Mouse (Mus musculus) natural killer cell, adult 2 months (primary cell): ENCODE measurements around the gene Igf2bp3.

Experiments
- DNase-seq, 2 experiments: peaks; one replicate each; pipeline ENCODE4 v3.0.0; 2022; ENCODE audit warnings: low spot score in 2 of 2

The Igf2bp3 gene

DNA sequence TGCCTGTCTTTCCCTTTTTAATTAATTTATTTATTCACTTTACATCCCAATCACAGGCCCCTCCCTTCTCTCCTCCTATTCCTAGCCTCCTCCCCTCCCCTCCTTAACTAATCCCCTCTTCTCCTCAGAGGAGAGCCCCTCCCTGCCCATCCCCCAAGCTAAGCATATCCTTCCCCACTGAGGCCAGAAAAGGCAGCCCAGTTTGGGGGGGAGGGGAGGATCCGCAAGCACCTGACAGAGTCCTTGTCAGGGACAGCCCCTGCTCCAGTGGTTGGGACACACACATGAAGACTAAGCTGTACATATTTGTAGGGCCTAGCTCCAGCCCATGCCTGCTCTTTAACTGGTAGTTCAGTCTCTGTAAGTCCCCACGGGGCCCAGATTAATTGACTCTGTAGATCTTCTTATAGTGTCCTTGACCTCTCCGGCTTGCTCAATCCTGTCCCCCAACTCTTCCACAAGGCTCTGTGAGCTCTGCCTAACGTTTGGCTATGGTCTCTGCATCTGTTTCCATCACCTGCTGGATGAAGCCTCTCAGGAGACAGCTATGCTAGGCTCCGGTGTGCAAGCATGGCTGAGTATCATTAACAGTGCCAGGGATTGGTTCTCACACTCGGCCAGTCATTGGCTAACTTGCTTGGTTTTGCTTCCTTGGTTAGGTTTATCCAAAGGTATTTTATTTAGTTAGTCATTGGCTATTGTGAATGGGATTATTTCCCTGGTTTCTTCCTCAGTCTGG lies 82.2 kb downstream of the Igf2bp3 start:
- DNase-seq = no peak

DNA sequence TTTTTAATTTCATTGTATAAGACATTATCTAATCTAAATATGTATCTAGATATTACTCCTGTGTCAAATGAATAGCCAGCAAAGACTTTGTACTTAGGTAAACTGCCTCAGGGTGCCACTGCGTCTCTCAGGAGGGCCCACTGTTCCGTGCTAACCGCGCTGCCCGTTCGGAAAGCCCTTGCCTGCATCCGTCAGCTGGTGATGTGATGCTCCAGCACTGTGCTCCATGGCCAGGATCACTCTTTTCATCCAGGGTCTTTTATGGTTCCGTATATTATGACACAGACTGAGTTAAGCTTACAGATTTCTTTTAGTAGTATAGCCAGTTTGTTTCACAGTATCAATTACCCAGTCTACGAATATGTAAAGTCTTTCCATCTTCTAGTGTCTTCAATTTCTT lies 82.9 kb downstream of the Igf2bp3 start:
- no peak for DNase-seq

DNA sequence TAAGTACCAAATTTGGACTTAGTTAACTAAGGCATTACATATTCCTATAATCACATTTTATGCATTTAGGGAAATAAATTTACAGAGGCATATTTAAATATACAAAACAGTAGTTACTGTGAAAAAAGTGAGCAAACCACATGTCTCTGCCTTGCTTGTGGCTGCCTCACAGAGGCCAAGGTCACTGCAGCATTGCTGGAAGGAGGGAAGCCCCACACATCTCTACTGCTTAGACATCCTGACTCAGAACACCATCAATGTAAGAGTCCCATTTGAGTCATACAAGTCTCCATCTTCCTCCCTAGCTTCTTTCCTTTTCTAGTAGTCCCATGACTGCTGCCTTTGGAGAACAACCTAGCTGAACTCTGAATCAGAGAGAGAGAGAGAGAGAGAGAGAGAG lies 84.4 kb downstream of the Igf2bp3 start:
- no peak for DNase-seq

DNA sequence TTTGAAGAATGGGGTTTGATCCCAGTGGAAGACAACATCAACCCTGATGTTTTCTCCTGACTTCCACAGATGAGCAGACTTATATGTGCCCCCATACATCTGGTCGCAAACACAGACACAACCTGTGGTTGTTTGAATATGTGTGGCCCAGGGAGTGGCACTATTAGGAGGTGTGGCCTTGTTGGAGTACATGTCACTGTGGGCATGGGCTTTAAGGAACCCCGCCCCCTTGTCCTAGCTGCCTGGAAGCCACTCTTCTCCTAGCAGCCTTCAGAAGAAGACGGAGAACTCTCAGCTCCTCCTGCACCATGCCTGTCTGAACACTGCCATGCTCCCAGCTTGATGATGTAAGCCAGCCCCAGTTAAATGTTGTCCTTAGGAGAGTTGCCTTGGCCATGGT lies 94.4 kb downstream of the Igf2bp3 start:
- no peak for DNase-seq

DNA sequence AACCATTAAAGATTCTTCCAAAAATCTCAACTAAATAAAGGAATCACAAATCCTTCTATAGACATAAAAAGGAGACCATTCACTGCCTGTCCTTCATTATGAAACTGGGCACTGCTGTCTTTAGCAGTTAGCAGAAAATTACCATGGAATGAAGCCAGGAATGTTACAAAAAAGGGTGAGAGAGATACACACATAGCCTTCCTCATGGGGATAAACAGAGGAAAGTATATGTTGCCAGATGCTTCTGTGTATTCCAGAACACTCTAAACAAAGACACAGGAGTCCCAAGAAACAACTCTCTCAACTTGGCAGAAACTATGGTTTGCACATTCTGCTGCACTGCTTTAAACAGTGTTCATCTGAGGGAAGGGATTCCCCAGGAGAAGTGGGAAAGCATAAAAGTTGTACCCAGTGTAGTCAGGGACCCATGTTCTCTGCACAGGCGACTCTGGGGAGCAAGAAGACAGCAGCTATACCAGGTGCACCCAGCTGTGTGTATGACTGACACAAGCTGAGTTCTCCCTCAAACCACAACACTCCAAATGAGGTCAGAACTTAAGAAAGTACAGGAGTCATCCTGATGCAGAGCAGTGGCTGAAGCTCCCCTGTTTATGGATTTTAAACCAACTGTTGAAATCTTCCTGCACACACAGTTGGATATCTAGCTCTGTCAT lies 95.2 kb downstream of the Igf2bp3 start:
- no peak for DNase-seq

DNA sequence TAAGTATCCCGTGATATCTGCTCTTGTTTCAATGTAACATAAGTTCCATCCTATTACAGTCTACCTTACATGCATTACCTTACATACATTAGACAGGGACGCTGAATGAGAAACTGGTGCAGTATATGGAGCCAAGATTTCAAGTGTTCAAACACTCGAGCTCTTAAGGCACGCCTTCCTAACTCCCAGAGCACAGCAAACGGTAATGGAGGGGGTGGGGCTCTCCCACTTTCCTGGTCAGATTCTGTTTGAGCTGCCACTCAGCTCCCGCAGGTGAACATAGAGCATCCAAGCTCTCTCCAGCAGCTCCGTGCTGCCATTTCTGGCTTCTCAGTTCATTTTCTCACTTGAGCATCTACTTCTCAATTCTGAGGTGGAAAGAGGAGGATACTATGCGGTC lies 96.3 kb downstream of the Igf2bp3 start:
- no peak for DNase-seq

DNA sequence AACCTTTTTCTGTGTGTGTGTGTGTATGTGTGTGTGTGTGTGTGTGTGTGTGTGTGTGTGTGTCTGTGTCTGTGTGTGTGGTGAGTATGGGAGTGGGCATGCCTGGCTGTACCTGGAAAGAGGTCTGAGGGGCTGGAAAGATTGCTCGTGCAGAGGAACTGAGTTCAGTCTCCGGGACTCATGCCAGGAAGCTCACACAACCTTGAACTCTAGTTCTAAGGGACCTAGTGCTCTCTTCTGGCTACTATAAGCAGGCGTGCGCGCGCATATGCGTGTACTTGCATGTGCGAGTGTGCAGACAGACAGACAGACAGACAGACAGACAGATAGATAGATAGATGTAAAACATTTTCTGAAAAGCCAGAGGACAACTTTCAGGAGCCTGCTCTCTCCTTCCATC lies 98.5 kb downstream of the Igf2bp3 start:
- DNase-seq = no peak

DNA sequence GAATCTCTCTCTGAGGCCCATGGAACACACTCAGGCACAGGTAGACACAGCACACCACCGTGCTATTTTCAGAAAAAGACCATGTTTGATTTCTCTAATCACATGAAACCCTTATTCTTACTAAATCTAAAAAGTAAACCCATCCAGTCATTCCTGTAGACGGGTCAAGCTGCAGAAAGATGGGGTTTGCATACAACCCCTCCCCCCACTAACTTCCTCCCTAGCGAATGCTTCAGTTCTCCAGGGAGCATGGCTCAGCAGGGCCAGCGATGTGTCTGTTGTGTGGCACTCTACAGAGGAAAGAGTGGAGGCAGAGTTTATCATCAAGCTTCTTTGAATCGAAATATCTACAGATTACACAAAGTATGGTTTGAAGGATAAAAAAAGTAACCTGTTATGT lies 99.2 kb downstream of the Igf2bp3 start:
- DNase-seq = no peak

DNA sequence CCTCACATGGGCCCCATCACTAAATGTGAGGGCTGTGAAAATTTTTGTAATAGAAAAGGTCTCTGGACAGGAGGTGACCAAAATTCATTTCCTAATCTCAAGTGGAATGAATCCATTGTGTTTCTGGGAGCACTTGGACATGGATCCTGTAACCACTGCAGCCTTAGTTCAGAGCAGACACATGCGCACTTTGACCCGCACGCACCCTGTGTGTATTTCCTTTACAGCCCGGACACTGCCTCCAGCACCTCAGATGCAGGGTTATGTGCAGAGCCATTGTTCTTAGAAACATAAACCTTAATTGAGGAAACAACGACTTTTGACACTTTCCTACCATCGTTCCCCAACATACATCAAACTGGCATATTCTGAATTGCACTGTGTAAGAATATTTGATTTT lies 100.3 kb downstream of the Igf2bp3 start:
- no peak for DNase-seq

DNA sequence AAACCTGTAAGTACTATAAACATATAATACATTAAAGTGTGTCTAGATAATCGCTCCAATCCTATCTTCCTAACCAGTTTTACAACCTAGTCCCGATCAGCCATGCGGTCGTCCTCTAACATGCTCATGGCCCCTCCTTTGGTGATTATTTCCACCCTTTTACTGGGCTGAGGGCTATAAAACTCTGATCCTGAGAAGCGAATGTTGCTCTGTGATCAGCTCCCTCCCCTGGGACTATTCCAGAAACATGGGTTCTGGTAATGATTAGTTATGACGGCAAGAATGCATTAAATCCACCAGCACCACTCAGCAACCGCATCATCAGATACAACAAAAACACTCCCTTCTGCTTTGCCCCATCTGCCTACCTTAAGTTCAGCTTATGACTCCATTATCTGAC lies 100.9 kb downstream of the Igf2bp3 start:
- DNase-seq = no peak

DNA sequence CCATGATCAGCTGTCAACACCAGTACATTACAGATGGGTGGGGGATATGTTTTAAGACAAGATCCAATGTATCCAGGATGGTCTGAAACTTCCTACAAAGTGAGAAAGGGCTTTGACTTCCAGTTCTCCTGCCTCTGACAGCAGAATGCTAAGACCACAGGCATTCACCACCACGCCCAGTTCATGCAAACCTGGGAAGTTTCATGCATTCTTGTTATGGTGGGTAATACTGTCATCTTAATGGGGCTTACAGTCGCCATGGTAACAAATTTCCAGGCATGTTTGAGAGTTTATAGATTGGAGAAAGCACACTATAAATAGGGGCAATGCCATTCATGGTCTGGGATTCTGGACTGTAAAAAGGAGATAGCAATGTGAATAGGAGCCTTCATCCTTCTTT lies 105.6 kb downstream of the Igf2bp3 start:
- no peak for DNase-seq

DNA sequence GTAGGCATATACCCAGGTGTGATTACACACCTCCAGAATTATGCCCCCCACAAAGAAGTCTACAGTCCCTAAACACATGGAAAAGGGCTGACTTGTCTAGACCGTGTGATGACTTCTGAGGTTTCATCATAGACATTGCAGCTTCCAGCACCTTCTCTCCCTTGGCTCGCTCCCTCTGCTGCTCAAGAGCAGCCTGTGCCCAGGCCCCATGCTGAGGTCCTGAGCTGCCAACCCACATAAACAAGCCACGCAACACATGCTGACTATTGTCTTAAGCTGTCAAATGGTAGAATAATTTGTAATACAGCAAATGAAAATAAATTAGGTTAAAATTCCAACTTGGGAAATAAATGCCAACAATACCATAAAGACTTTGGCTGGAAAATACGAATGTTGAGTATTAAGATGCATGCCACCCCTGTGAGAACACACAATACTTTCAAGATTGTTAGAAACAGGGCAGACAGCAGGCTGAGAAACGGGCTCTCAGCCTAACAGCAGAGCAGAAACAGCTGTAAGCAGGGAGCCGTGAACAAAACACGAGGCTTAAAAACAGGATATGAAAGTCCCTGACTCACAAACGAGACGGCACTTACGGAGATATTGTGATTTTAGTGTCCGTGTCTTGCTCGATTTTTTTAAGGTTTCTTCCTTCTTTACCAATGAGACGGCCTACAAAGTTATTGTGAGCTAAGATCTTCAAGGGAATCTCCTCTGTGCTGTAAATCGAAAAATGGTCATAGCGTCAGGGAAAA lies 107.8 kb downstream of the Igf2bp3 start:
- no peak for DNase-seq

DNA sequence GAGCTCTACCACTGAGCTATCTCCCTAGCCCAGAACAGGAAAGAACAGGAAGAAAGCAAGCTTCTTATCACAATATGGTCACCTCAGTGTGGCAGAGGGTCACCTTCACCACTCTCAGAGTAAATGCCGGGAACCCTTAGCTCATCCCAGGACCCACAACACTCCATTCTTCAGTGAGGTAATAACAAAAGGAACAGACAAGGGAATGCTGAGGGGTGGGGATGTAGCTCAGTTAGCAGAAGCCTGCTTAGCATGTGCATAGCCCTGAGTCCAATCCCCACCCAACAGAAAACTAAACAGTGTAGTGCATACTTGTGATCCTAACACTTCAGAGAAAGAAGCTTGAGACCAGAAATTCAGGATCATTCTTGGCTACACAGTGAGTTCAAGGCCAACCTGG lies 115.7 kb downstream of the Igf2bp3 start:
- no peak for DNase-seq

DNA sequence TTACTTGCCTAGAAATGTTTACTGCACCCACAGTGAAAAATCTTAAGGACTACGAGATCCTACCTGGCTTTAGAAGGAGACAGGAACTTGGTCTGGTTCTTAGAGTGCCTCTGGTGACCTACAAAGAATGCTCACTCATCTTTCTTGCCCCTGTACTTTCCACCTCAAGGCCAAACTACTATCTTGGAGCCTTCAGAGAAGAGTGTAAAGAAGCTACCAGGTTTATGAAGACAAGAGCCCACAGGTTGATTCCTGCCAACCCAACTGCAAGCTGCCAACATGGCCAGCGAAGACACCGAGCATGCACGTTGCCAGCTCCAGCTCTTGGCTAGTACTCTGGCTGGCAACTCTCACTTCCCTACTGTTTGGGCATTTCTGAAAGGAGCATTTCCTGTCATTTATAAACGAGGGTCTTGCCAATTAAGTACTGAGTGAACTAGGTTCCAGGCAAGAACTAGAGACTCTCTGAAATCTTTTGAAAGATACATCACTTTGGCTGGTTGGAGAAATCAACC lies 117.1 kb downstream of the Igf2bp3 start:
- DNase-seq = no peak

DNA sequence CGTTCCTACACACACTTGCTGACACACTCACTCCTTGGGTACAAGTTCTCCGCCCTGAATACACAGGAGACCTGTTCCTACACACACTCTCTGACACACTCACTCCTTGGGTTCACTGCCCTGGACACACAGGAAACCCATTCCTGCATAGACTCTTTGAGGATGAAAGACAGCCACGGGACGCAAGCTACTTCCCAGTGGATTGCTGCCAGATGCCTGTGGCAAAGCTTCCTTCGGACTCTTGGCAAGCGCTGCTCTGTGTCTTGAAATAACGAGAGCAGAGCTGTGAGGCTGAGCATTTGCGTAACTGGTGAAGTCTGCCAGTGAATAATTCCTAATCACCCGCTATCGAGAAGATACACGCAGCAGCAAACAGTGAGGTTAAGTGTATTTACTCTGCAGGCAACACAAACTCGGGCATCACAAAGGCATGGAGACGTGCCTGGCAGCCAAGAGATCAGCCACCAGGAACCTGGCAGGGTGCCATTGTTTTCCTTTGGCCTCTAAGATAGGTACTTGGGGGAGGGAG lies 117.8 kb downstream of the Igf2bp3 start:
- DNase-seq = no peak

DNA sequence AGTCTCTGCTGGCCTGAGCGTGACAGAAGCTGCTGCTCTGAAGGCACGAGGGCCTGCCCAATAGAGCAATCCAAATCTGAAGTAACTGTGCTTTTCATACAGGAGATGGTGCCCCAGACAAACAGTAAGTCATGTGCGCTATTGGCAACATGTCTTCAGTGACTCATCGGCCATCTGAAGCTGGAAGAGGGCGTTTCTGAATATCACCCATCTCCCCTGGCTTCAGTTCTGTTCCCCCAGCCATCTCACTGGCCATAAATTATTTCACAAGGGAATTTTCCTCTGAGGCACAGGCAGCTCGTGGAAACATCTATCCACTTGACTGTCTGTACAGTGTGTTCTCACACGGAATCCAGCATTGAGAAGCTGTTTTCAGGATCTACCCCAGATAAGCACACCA lies 118.3 kb downstream of the Igf2bp3 start:
- DNase-seq = no peak

DNA sequence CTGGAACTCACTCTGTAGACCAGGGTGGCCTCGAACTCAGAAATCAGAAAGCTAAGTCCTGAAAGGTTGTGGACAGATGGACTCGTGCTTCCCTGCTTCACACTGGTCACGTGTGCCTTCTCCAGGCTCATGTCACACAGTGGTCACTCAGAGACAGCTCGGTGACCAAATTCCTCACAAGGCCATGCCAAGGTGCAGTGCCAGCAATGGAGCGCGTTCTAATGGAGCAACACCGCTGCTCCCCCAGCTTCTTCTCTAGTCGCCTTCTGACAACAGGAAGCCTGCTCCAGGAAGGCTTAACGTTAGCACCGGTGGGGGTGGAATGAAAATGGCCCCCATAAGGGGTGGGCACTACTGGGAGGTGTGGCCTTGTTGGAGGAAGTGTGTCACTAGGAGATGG lies 119.8 kb downstream of the Igf2bp3 start:
- no peak for DNase-seq

DNA sequence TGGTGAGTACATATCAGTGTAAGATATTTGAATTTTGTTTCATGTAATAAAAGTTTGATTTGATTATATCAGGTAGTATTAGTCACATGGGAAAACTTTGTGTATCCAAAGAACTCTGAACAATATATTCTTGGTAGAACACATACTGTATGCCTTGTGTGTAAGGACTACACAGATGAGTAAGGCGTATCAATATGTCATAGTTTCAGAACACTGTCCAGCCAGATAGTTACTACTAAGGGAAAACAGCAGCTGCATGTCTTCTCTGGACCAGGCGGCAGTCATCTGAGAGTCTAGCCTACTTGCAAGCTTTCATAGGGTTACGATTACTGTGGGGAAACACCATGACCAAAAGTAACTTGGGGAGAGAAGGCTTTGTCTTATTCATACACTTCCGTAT lies 131.7 kb downstream of the Igf2bp3 start:
- DNase-seq = no peak

DNA sequence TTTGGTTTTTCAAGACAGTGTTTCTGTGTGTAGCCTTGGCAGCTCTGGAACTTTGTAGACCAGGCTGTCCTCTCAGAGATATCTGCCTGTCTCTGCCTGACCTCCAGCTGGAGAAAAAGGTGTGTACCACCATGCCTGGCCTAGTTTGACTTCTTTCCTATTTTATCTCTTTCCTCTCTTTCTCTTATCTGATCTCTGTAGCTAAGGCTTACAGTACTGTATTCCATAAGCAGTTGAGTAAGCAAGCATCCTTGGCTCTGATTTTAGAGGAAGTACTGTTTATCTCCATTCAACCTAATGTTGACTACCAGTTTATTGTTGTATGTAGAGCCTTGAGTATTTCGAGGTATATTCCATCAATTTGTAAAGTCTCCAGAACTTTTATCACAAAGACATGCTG lies 135.4 kb downstream of the Igf2bp3 start:
- DNase-seq = no peak

DNA sequence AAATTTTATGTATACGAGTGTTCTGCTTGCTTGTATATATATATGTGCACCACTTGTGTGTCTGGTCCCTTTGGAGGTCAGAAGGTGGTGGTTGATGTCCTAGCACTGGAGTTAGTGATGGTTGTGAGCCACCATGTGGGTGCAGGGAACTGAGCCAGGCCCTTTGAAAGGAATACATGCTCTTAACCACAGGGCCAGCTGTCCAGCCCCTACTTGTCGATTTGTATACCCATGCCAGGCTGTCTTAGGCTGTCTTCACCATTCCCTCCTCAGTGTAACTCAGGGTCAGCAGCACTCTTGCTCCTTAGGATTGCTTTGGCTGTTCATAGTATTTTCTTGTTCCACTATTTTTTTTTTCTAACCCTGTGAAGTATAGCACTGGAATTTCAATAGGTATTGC lies 136.9 kb downstream of the Igf2bp3 start:
- no peak for DNase-seq

DNA sequence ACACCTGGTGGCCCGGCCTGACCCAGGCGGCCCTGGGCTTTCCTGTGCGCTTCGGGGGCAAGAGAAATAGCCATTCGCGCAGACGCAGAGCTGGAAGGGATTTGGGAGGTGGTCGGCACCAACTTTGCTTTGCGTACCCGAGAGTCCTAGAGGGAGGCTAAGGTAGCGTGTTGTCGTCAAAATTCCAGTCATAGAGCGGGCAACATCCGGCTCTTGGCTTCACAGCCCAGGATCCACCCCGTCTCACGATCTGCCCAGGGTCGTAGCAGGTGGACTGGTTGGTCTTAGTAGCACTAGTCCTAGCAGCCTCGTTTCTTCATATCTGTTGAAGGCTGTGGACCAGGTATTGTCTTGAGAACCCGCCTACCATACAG lies 140.7 kb downstream of the Igf2bp3 start:
- no peak for DNase-seq

DNA sequence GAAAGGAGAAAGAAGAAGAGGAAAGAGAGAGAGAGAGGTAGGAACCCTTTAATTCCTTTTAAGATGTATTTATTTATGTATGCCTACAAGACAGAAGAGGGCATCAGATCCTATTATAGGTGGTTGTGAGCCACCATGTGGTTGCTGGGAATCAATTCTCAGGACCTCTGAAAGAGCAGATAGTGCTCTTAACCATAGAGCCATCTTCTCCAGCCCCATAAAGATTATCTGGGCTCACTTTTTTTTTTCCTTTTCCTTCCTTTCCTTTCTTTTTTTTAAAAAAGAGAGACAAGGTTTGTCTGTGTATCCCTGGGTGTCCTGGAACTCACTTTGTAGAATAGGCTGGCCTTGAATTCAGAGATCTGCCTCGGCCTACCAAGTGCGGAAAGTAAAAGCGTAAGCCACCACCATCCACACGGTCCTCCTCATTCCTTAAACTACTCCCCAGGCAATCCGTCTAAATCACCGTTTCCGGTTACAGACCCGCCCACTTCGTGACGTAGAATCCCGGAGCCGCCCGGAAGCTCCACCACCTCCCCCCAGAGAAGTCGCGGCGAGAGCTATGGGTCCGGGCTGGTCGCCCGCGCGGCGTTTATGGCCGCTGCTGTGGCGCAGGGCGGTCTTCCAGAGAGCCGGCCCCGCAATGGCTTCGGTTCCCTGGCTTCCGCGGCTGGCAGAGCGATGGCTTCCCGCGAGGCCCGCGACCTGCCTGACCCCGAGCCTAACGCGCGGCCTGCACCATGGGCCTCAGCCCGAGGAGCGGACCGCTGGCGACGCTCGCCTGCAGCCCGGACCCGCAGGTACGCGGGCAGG lies 141.2 kb downstream of the Igf2bp3 start, which contains the start of gene Malsu1:
Gene Malsu1, plus strand, starts transcription at position 492 of the 813 bp plus-strand sequence.
- peak; percentile 87 to 89 for DNase-seq
